Mouse (Mus musculus): ENCODE data around the gene Tctn1.
"Not testable (repeated sequence)": the region's sequence is repeated elsewhere in the genome, so short reads cannot be mapped to it uniquely, and the experiment has no call there.

Gene Tctn1

GRCm38 (mm10) chr5:122218109-122218905 is 46.0 kb downstream of the Tctn1 start:
- no peak for DNase-seq

GRCm38 (mm10) chr5:122217636-122218035 is 46.6 kb downstream of the Tctn1 start:
- no peak for DNase-seq

GRCm38 (mm10) chr5:122213861-122214260 is 50.4 kb downstream of the Tctn1 start:
- no peak for DNase-seq

- not testable (repeated sequence) for DNase-seq
These were observed 51.4 kb downstream of the Tctn1 start for GRCm38 (mm10) chr5:122212820-122213219.

GRCm38 (mm10) chr5:122212125-122212524 is 52.1 kb downstream of the Tctn1 start:
- DNase-seq: no peak

- DNase-seq: no peak
These were observed 53.4 kb downstream of the Tctn1 start for GRCm38 (mm10) chr5:122210890-122211289.

- no peak for DNase-seq
These were observed 54.5 kb downstream of the Tctn1 start for GRCm38 (mm10) chr5:122209591-122210368.

- DNase-seq: no peak
These were observed 55.4 kb downstream of the Tctn1 start for GRCm38 (mm10) chr5:122208909-122209308.

GRCm38 (mm10) chr5:122206475-122206874 is 57.8 kb downstream of the Tctn1 start, which contains the start of gene Hvcn1:
TSS of gene Hvcn1 (plus strand) at chr5:122206804.
- DNase-seq: no peak

- no peak for DNase-seq
These were observed 60.1 kb downstream of the Tctn1 start for GRCm38 (mm10) chr5:122204180-122204579.

GRCm38 (mm10) chr5:122201904-122202303 is 62.4 kb downstream of the Tctn1 start:
- DNase-seq: no peak

- no peak for DNase-seq
These were observed 63.4 kb downstream of the Tctn1 start for GRCm38 (mm10) chr5:122200872-122201271.

GRCm38 (mm10) chr5:122192347-122192746 is 71.9 kb downstream of the Tctn1 start:
- DNase-seq: no peak

- no peak for DNase-seq
These were observed 72.8 kb downstream of the Tctn1 start for GRCm38 (mm10) chr5:122191269-122192063.

- no peak for DNase-seq
These were observed 73.8 kb downstream of the Tctn1 start for GRCm38 (mm10) chr5:122190465-122190864.

- no peak for DNase-seq
These were observed 75.1 kb downstream of the Tctn1 start for GRCm38 (mm10) chr5:122189115-122189514.

Data from cerebellum, postnatal 14 days (tissue).